In genomic region chr2:13010030-13010459, GRCm38 (mm10) we compare ENCODE assay signal across 9 mouse cellular contexts. TPM values are rescaled to one million over a fixed set of nuclear protein-coding genes. Genes with fewer than 3 reads are reported as not detected.
A peak's percentile ranks its signal among the peaks of the same experiment; 100 is the strongest.
DNase-seq lines count a peak whose midpoint lies in the region; ATAC-seq and TF ChIP-seq lines count a peak whose summit lies in the region.
"Had no signal": no experiment of that assay in that cellular context is flagged by ENCODE, and none has a peak within 500 bp of the region (broad histone marks: within the 10 kb centered on the region; RNA-seq: fewer than 3 reads in every experiment).

No protein-coding gene starts in this region.

- TF ChIP-seq EP300 in heart, postnatal 0 days (IDR thresholded peaks at IDR 0.05; ENCODE audit: low read depth) = no peak

- H3K27me3 ChIP-seq in lung, embryonic 14.5 days (ENCODE audit: insufficient read depth, low read length) = peaks cover 41% of the 10 kb centered on the region
- H3K27me3 ChIP-seq in heart, postnatal 0 days (ENCODE audit: control insufficient read depth, insufficient read depth, low read length) = peaks cover 26% of the 10 kb centered on the region

- H3K4me3 ChIP-seq in lung, embryonic 14.5 days (ENCODE audit: low read depth, low read length) = peak overlapping the region; percentile 53
- H3K4me3 ChIP-seq in lung, adult 2 months (replicated peaks; ENCODE audit: extremely low read depth, low read depth, low read length) = no peak overlapping the region
- H3K4me3 ChIP-seq in heart, postnatal 0 days (ENCODE audit: low read depth, low read length) = peak overlapping the region; percentile 62
- H3K4me3 ChIP-seq in olfactory bulb, adult 2 months (ENCODE audit: insufficient read depth, low read depth, low read length) = peak overlapping the region; percentile 48
- H3K4me3 ChIP-seq: myocyte had no signal

- no peak overlapping the region; the same call in 1 of the 2 replicates for H3K9ac ChIP-seq in lung, embryonic 14.5 days
- no peak overlapping the region; the same call in 1 of the 2 replicates for H3K9ac ChIP-seq in heart, postnatal 0 days (replicated peaks; ENCODE audit: low read depth, low read length)

- intact Hi-C loops in left cerebral cortex, postnatal 4 days (cut with DNase I) = loop anchor here (5.0 to 10.0 kb wide), 2 partner anchors 227 to 555 kb away; no protein-coding TSS in a partner anchor

- TF ChIP-seq CTCF in lung, embryonic 14.5 days (IDR thresholded peaks at IDR 0.05; ENCODE audit: low read depth) = no peak
- TF ChIP-seq CTCF in lung, adult 2 months (IDR thresholded peaks at IDR 0.05; ENCODE audit: insufficient read depth, low read length) = no peak
- TF ChIP-seq CTCF in heart, postnatal 0 days (IDR thresholded peaks at IDR 0.05; ENCODE audit: low read depth) = no peak
- TF ChIP-seq CTCF in olfactory bulb, adult 2 months (IDR thresholded peaks at IDR 0.05; ENCODE audit: insufficient read depth, low read depth, low read length) = no peak

- no peaks in the 10 kb centered on the region for H3K4me1 ChIP-seq in lung, embryonic 14.5 days (ENCODE audit: insufficient read depth)
- peaks cover 6% of the 10 kb centered on the region for H3K4me1 ChIP-seq in lung, adult 2 months (ENCODE audit: control insufficient read depth, insufficient read depth, low read length)
- H3K4me1 ChIP-seq in heart, postnatal 0 days (ENCODE audit: control insufficient read depth, insufficient read depth) = peaks cover 24% of the 10 kb centered on the region
- H3K4me1 ChIP-seq in olfactory bulb, adult 2 months (ENCODE audit: control insufficient read depth, insufficient read depth, low read length) = peaks cover 23% of the 10 kb centered on the region

- WGBS in lung, embryonic 14.5 days = 2% methylated on average over 31 of the region's 31 CpGs
- 7% methylated on average over 31 of the region's 31 CpGs for WGBS in lung, adult 2 months
- 6% methylated on average over 31 of the region's 31 CpGs for WGBS in heart, postnatal 0 days
- 9% methylated on average over 31 of the region's 31 CpGs for WGBS in olfactory bulb, adult 2 months

- peak; percentile 7 for DNase-seq in adrenal gland, adult 2 months
- DNase-seq in adrenal gland, postnatal 36 days = no peak
- DNase-seq in lung, embryonic 14.5 days = no peak
- DNase-seq in lung, adult 2 months = no peak
- DNase-seq in heart, postnatal 0 days (ENCODE audit: low spot score) = no peak
- peak; percentile 14 for DNase-seq in left cerebral cortex, postnatal 4 days
- no peak for DNase-seq in urinary bladder, adult 2 months (ENCODE audit: low spot score)

- H3K27ac ChIP-seq in lung, embryonic 14.5 days (ENCODE audit: low read depth) = no peak overlapping the region
- H3K27ac ChIP-seq in heart, postnatal 0 days (ENCODE audit: low read depth) = no peak overlapping the region
- no peak overlapping the region for H3K27ac ChIP-seq in olfactory bulb, adult 2 months (ENCODE audit: insufficient read depth, low read depth, low read length)

- H3K4me2 ChIP-seq in lung, embryonic 14.5 days = peak overlapping the region; percentile 99
- H3K4me2 ChIP-seq in heart, postnatal 0 days (ENCODE audit: low read depth, low read length) = peak overlapping the region; percentile 99

- TF ChIP-seq POLR2A in lung, adult 2 months (IDR thresholded peaks at IDR 0.05; ENCODE audit: borderline replicate concordance, extremely low read depth, low read depth, low read length) = no peak
- no peak for TF ChIP-seq POLR2A in olfactory bulb, adult 2 months (IDR thresholded peaks at IDR 0.05; ENCODE audit: insufficient read depth, low read depth, low read length)

- H3K36me3 ChIP-seq in lung, embryonic 14.5 days (ENCODE audit: insufficient read depth) = no peaks in the 10 kb centered on the region
- H3K36me3 ChIP-seq in heart, postnatal 0 days (replicated peaks; ENCODE audit: control insufficient read depth, insufficient read depth, low read length) = no peaks in the 10 kb centered on the region

- ATAC-seq in lung, embryonic 14.5 days (ENCODE audit: insufficient read depth) = no peak; the same call in 1 of the 2 replicates
- no peak for ATAC-seq in heart, postnatal 0 days (ENCODE audit: insufficient read depth, low read depth)

- H3K9me3 ChIP-seq in lung, embryonic 14.5 days (ENCODE audit: low read depth, low read length) = no peaks in the 10 kb centered on the region
- H3K9me3 ChIP-seq in heart, postnatal 0 days (replicated peaks; ENCODE audit: control insufficient read depth, low read length) = no peaks in the 10 kb centered on the region

RNA-seq across cellular contexts. Expression of gene C1ql3, which starts 1.6 kb away (rescaled TPM):
- total RNA-seq in adrenal gland, adult 2 months (2021) = not detected
- polyA plus RNA-seq in adrenal gland, adult 2 months (2012; rRNA removed) = not detected in 2 replicates
- not detected for total RNA-seq in adrenal gland, postnatal 36 days (2021)
- not detected in 2 replicates for polyA plus RNA-seq in lung, embryonic 14.5 days (2014; fragmentation: Nextera tagmentation; extraction: Ambion mirVana)
- polyA plus RNA-seq in lung, adult 2 months (2012; rRNA removed) = 0.06 and 0.14 TPM in 2 replicates
- total RNA-seq in heart, postnatal 0 days (2014; rRNA removed; ENCODE audit: low replicate concordance) = 0.89 TPM in 1 of 2 replicates, not detected in the other
- polyA plus RNA-seq in heart, postnatal 0 days (2015; fragmentation: Nextera tagmentation; extraction: Ambion mirVana) = 0.10 and 0.14 TPM in 2 replicates
- 10 to 100 TPM; 20.3 to 25.0 TPM for total RNA-seq in left cerebral cortex, postnatal 4 days (2021)
- not detected in 2 replicates for polyA plus RNA-seq in olfactory bulb, adult 2 months (2012; ENCODE audit: insufficient read depth, insufficient read length, low replicate concordance, missing spikeins)
- 0.47 and 0.62 TPM in 2 replicates for polyA plus RNA-seq in urinary bladder, adult 2 months (2012; rRNA removed)

Comparison
In these comparisons a context has a peak if more than half of its experiments do, and no peak if none do; other contexts are left out.
1. DNase-seq: peak in adrenal gland, adult 2 months (single experiment) and left cerebral cortex, postnatal 4 days (single experiment); none in adrenal gland, postnatal 36 days (0 of 2), lung, embryonic 14.5 days (single experiment), lung, adult 2 months (single experiment), heart, postnatal 0 days (single experiment) and urinary bladder, adult 2 months (single experiment).